Mouse (Mus musculus): ENCODE data around the gene Gria2.

- TF ChIP-seq CTCF (conservative IDR thresholded peaks at IDR 0.05; ENCODE audit: low read length) (no peak), NANOG (IDR thresholded peaks at IDR 0.05; ENCODE audit: borderline replicate concordance, low read length) (no peak)
Observed at GRCm38 (mm10) chr3:80774005-80774764, 28.4 kb downstream of the Gria2 start.

Data from E14TG2a.4 (cell line).